Mouse (Mus musculus): Measurements from ENCODE around the gene Ssbp3. TPM values are rescaled to one million over a fixed set of nuclear protein-coding genes. Genes with fewer than 3 reads are reported as not detected.

The Ssbp3 gene
- total RNA-seq, 2 experiments from 2014 or later: 157 TPM

GRCm38 (mm10) chr4:107008161-107008560, 97.7 kb downstream of the Ssbp3 start:
- Histone ChIP-seq H3K4me3 (no peak overlapping the region), H3K27ac (no peak overlapping the region)
- DNase-seq (ENCODE audit: low spot score in 2 of 2): no peak
- no peak for TF ChIP-seq CTCF (conservative IDR thresholded peaks at IDR 0.05)

- no peak for DNase-seq (ENCODE audit: low spot score in 2 of 2)
- H3K4me3 ChIP-seq: no peak overlapping the region
- no peak overlapping the region for H3K27ac ChIP-seq
- TF ChIP-seq CTCF (conservative IDR thresholded peaks at IDR 0.05): no peak
Observed at GRCm38 (mm10) chr4:107009548-107009947, 99.0 kb downstream of the Ssbp3 start.

GRCm38 (mm10) chr4:107011325-107012004, 101.0 kb downstream of the Ssbp3 start:
- no peak for DNase-seq (ENCODE audit: low spot score in 2 of 2)
- Histone ChIP-seq H3K4me3 (no peak overlapping the region), H3K27ac (no peak overlapping the region)
- TF ChIP-seq CTCF (conservative IDR thresholded peaks at IDR 0.05): no peak

GRCm38 (mm10) chr4:107012005-107012478, 101.5 kb downstream of the Ssbp3 start:
- TF ChIP-seq CTCF (conservative IDR thresholded peaks at IDR 0.05): no peak
- no peak for DNase-seq (ENCODE audit: low spot score in 2 of 2)
- no peak overlapping the region for H3K4me3 ChIP-seq
- no peak overlapping the region for H3K27ac ChIP-seq

- TF ChIP-seq CTCF (conservative IDR thresholded peaks at IDR 0.05): no peak
- H3K27ac ChIP-seq: no peak overlapping the region
- DNase-seq (ENCODE audit: low spot score in 2 of 2): no peak
- H3K4me3 ChIP-seq: no peak overlapping the region
Observed at GRCm38 (mm10) chr4:107012574-107012973, 102.1 kb downstream of the Ssbp3 start.

- TF ChIP-seq CTCF (conservative IDR thresholded peaks at IDR 0.05): no peak
- Histone ChIP-seq H3K4me3 (no peak overlapping the region), H3K27ac (no peak overlapping the region; the same call in 1 of the 2 replicates)
- no peak for DNase-seq (ENCODE audit: low spot score in 2 of 2)
Observed at GRCm38 (mm10) chr4:107013119-107013816, 102.8 kb downstream of the Ssbp3 start.

- Histone ChIP-seq H3K27ac (peak overlapping the region; percentile 46; the same call in 1 of the 2 replicates), H3K4me3 (no peak overlapping the region)
- TF ChIP-seq CTCF (conservative IDR thresholded peaks at IDR 0.05): no peak
- DNase-seq (ENCODE audit: low spot score in 2 of 2): no peak
Observed at GRCm38 (mm10) chr4:107013817-107014260, 103.3 kb downstream of the Ssbp3 start.

GRCm38 (mm10) chr4:107015971-107016511, 105.5 kb downstream of the Ssbp3 start:
- DNase-seq (ENCODE audit: low spot score in 2 of 2): no peak
- no peak for TF ChIP-seq CTCF (conservative IDR thresholded peaks at IDR 0.05)
- Histone ChIP-seq H3K27ac (no peak overlapping the region), H3K4me3 (no peak overlapping the region)

GRCm38 (mm10) chr4:107017257-107017656, 106.8 kb downstream of the Ssbp3 start:
- TF ChIP-seq CTCF (conservative IDR thresholded peaks at IDR 0.05): no peak
- no peak for DNase-seq (ENCODE audit: low spot score in 2 of 2)
- H3K27ac ChIP-seq: no peak overlapping the region; the same call in 1 of the 2 replicates
- no peak overlapping the region for H3K4me3 ChIP-seq

GRCm38 (mm10) chr4:107018521-107018920, 108.0 kb downstream of the Ssbp3 start:
- no peak for TF ChIP-seq CTCF (conservative IDR thresholded peaks at IDR 0.05)
- no peak overlapping the region for H3K4me3 ChIP-seq
- H3K27ac ChIP-seq: peak overlapping the region; percentile 82
- DNase-seq (ENCODE audit: low spot score in 2 of 2): no peak

GRCm38 (mm10) chr4:107019027-107019426, 108.5 kb downstream of the Ssbp3 start:
- Histone ChIP-seq H3K4me3 (no peak overlapping the region), H3K27ac (peak overlapping the region; percentile 82)
- DNase-seq (ENCODE audit: low spot score in 2 of 2): peak; percentile 49 to 66
- no peak for TF ChIP-seq CTCF (conservative IDR thresholded peaks at IDR 0.05)

GRCm38 (mm10) chr4:107020287-107021000, 109.9 kb downstream of the Ssbp3 start:
- no peak for DNase-seq (ENCODE audit: low spot score in 2 of 2)
- Histone ChIP-seq H3K4me3 (no peak overlapping the region), H3K27ac (0 out of 2 replicates have a peak overlapping the region, but pooled peaks have one; percentile 82)
- TF ChIP-seq CTCF (conservative IDR thresholded peaks at IDR 0.05): no peak

GRCm38 (mm10) chr4:107021464-107021863, 111.0 kb downstream of the Ssbp3 start:
- peak; percentile 24 for TF ChIP-seq CTCF (conservative IDR thresholded peaks at IDR 0.05)
- no peak for DNase-seq (ENCODE audit: low spot score in 2 of 2)
- Histone ChIP-seq H3K27ac (no peak overlapping the region), H3K4me3 (no peak overlapping the region)

Measured in layer of hippocampus, adult 2 months (tissue).